ENCODE assay signal across 8 mouse cellular contexts in genomic region chr10:84967645-84968044, GRCm38 (mm10). TPM values are rescaled to one million over a fixed set of nuclear protein-coding genes. Genes with fewer than 3 reads are reported as not detected.
DNase-seq lines count a peak whose midpoint lies in the region; ATAC-seq and TF ChIP-seq lines count a peak whose summit lies in the region.

No protein-coding gene starts in this region.

- H3K9ac ChIP-seq in heart, postnatal 0 days (replicated peaks; ENCODE audit: low read depth, low read length) = no peak overlapping the region
- no peak overlapping the region for H3K9ac ChIP-seq in stomach, embryonic 14.5 days (replicated peaks; ENCODE audit: low read depth, low read length)

- ATAC-seq in heart, postnatal 0 days (ENCODE audit: insufficient read depth, low read depth) = peak; percentile 65
- peak; percentile 80; the same call in 1 of the 2 replicates for ATAC-seq in stomach, embryonic 14.5 days (ENCODE audit: insufficient number of reproducible peaks, insufficient read depth, low FRiP score, low read depth)

- DNase-seq in heart, adult 18-20 months = peak; percentile 61 to 62
- DNase-seq in heart, postnatal 25 days (ENCODE audit: low spot score) = no peak
- DNase-seq in heart, postnatal 0 days (ENCODE audit: low spot score) = peak; percentile 55
- DNase-seq in kidney, postnatal 25 days = peak; percentile 41 to 71
- no peak for DNase-seq in thymus, postnatal 36 days
- DNase-seq in spleen, postnatal 36 days (ENCODE audit: low spot score in 2 of 2) = no peak
- DNase-seq in retina, postnatal 1 day = no peak

- H3K4me1 ChIP-seq in heart, postnatal 0 days (ENCODE audit: control insufficient read depth, insufficient read depth) = peaks cover 26% of the 10 kb centered on the region
- peaks cover 18% of the 10 kb centered on the region; the same call in 1 of the 2 replicates for H3K4me1 ChIP-seq in stomach, embryonic 14.5 days (ENCODE audit: control insufficient read depth, insufficient read depth, low read length)

- no peak overlapping the region for H3K4me3 ChIP-seq in heart, postnatal 0 days (ENCODE audit: low read depth, low read length)
- H3K4me3 ChIP-seq in stomach, embryonic 14.5 days (ENCODE audit: low read depth, low read length) = no peak overlapping the region

- WGBS in heart, postnatal 0 days = 20% methylated on average over 6 of the region's 6 CpGs
- WGBS in stomach, embryonic 14.5 days = 14% methylated on average over 6 of the region's 6 CpGs

- H3K36me3 ChIP-seq in heart, postnatal 0 days (replicated peaks; ENCODE audit: control insufficient read depth, insufficient read depth, low read length) = peaks cover 27% of the 10 kb centered on the region
- H3K36me3 ChIP-seq in stomach, embryonic 14.5 days (ENCODE audit: control insufficient read depth, insufficient read depth, low read length) = peaks cover 13% of the 10 kb centered on the region

- TF ChIP-seq EP300 in heart, postnatal 0 days (IDR thresholded peaks at IDR 0.05; ENCODE audit: low read depth) = no peak

- peak overlapping the region; percentile 95 for H3K27ac ChIP-seq in heart, postnatal 0 days (ENCODE audit: low read depth)
- H3K27ac ChIP-seq in stomach, embryonic 14.5 days (ENCODE audit: low read length) = peak overlapping the region; percentile 52; the same call in 1 of the 2 replicates

- H3K9me3 ChIP-seq in heart, postnatal 0 days (replicated peaks; ENCODE audit: control insufficient read depth, low read length) = no peaks in the 10 kb centered on the region
- H3K9me3 ChIP-seq in stomach, embryonic 14.5 days (ENCODE audit: control insufficient read depth, low read depth, low read length) = no peaks in the 10 kb centered on the region

- intact Hi-C loops in heart, postnatal 25 days (cut with DNase I) = no loop called here

- TF ChIP-seq CTCF in heart, postnatal 0 days (IDR thresholded peaks at IDR 0.05; ENCODE audit: low read depth) = no peak

- H3K27me3 ChIP-seq in heart, postnatal 0 days (ENCODE audit: control insufficient read depth, insufficient read depth, low read length) = no peaks in the 10 kb centered on the region
- no peaks in the 10 kb centered on the region for H3K27me3 ChIP-seq in stomach, embryonic 14.5 days (ENCODE audit: control insufficient read depth, insufficient read depth, low read length)

- peak overlapping the region; percentile 45 for H3K4me2 ChIP-seq in heart, postnatal 0 days (ENCODE audit: low read depth, low read length)
- no peak overlapping the region for H3K4me2 ChIP-seq in stomach, embryonic 14.5 days (replicated peaks; ENCODE audit: low read depth, low read length)

RNA-seq across cellular contexts. Expression of gene Ric8b, which starts 50.2 kb away (rescaled TPM):
- total RNA-seq in heart, adult 18-20 months (2021) = 10 to 100 TPM; 37.8 to 42.2 TPM
- 10 to 100 TPM; 30.1 to 32.3 TPM for total RNA-seq in heart, postnatal 25 days (2021)
- total RNA-seq in heart, postnatal 0 days (2014; rRNA removed; ENCODE audit: low replicate concordance) = 18.3 and 22.7 TPM in 2 replicates
- 10.5 and 12.8 TPM in 2 replicates for polyA plus RNA-seq in heart, postnatal 0 days (2015; fragmentation: Nextera tagmentation; extraction: Ambion mirVana)
- polyA plus RNA-seq in stomach, embryonic 14.5 days (2014; fragmentation: Nextera tagmentation; extraction: Ambion mirVana) = 21.9 and 22.2 TPM in 2 replicates

Comparison
In these comparisons a context has a peak if more than half of its experiments do, and no peak if none do; other contexts are left out.
1. DNase-seq: peak in heart, adult 18-20 months (2 of 2), heart, postnatal 0 days (single experiment) and kidney, postnatal 25 days (2 of 2); none in heart, postnatal 25 days (single experiment), thymus, postnatal 36 days (0 of 2), spleen, postnatal 36 days (0 of 2) and retina, postnatal 1 day (single experiment).